Mouse (Mus musculus) cerebellum, postnatal 10 days (tissue): ENCODE data around the gene Slc6a5.
A peak's percentile ranks its signal among the peaks of the same experiment; 100 is the strongest.

Experiments used
- DNase-seq, 2 experiments: peaks; one replicate each; pipeline ENCODE4 v3.0.0; 2021; ENCODE audit warnings: mixed read lengths in 2 of 2

The Slc6a5 gene

GRCm38 (mm10) chr7:49984698-49985097 is 74.8 kb downstream of the Slc6a5 start:
- no peak for DNase-seq

GRCm38 (mm10) chr7:49985947-49986346 is 76.0 kb downstream of the Slc6a5 start:
- no peak for DNase-seq

- peak in 1 of 2 experiments; percentile 33 for DNase-seq
Observed at GRCm38 (mm10) chr7:49999321-49999720, 89.4 kb downstream of the Slc6a5 start.

GRCm38 (mm10) chr7:50005268-50005667 is 95.3 kb downstream of the Slc6a5 start:
- no peak for DNase-seq
